Mouse (Mus musculus) megakaryocyte-erythroid progenitor cell, adult 5-6 weeks (primary cell): ENCODE results near the gene Slc25a53. TPM values are rescaled to one million over a fixed set of nuclear protein-coding genes. Genes with fewer than 3 reads are reported as not detected.
"Not testable (repeated sequence)": the region's sequence is repeated elsewhere in the genome, so short reads cannot be mapped to it uniquely, and the experiment has no call there.

Experiments
- ATAC-seq: replicated peaks from 2 replicates; pipeline ENCODE4 v1.8.0; 2016; ENCODE audit warnings: mild to moderate bottlenecking, inconsistent platforms; ENCODE audit not compliant: severe bottlenecking, poor library complexity, low FRiP score, low TSS enrichment
- total RNA-seq, 2 experiments: library from RNA; stranded (forward) in 1 of 2; stranded (reverse) in 1 of 2; fragments of 200-1000, 215-1000 nt in 1 of 2; fragments of >200 nt in 1 of 2; fragmentation: Nextera tagmentation in 1 of 2; gene quantifications; 2 replicates each; pipeline ENCODE4 v1.2.3; 2014 to 2017

Slc25a53 gene
- total RNA-seq, 2 experiments from 2014 or later = 3.6 to 6.0 TPM

- peak; percentile 100 for ATAC-seq
These were observed 61.5 kb downstream of the Slc25a53 start, which contains the start of the genes Tmsb15l and Tmsb15b1 for GRCm38 (mm10) chrX:136976424-136977084. Tmsb15l (minus strand) TSS chrX:136976869. Tmsb15b1 (minus strand) TSS chrX:136976874.

- ATAC-seq = not testable (repeated sequence)
These were observed 62.7 kb downstream of the Slc25a53 start, which contains the start of gene Tmsb15b2 for GRCm38 (mm10) chrX:136975397-136975796. Tmsb15b2 (minus strand) TSS chrX:136975497.

GRCm38 (mm10) chrX:136959688-136960087, 78.4 kb downstream of the Slc25a53 start:
- ATAC-seq = peak; percentile 74

- not testable (repeated sequence) for ATAC-seq
These were observed 79.8 kb downstream of the Slc25a53 start for GRCm38 (mm10) chrX:136958300-136958699.

- peak; percentile 85 for ATAC-seq
These were observed 80.4 kb downstream of the Slc25a53 start for GRCm38 (mm10) chrX:136957583-136958279.

- no peak for ATAC-seq
These were observed 100.1 kb downstream of the Slc25a53 start for GRCm38 (mm10) chrX:136937985-136938384.

Other genes with a start within 250 kb of the Slc25a53 start
- gene Plp1, start 215.6 kb downstream of the Slc25a53 start, total RNA-seq (2014; fragmentation: Nextera tagmentation) = 6.2 and 7.4 TPM in 2 replicates
- gene Plp1, start 215.6 kb downstream of the Slc25a53 start, total RNA-seq (2017) = 0.99 and 1.1 TPM in 2 replicates
- not detected in 2 replicates for gene Rab9b, start 169.5 kb downstream of the Slc25a53 start, total RNA-seq (2014; fragmentation: Nextera tagmentation)
- gene Rab9b, start 169.5 kb downstream of the Slc25a53 start, total RNA-seq (2017) = not detected in 2 replicates
- not detected in 2 replicates for gene H2bfm, start 111.0 kb downstream of the Slc25a53 start, total RNA-seq (2014; fragmentation: Nextera tagmentation)
- not detected in 2 replicates for gene H2bfm, start 111.0 kb downstream of the Slc25a53 start, total RNA-seq (2017)
- gene Tmsb15b2, start 62.8 kb downstream of the Slc25a53 start, total RNA-seq (2014; fragmentation: Nextera tagmentation) = not detected in 2 replicates
- 7.2 TPM in 1 of 2 replicates, not detected in the other for gene Tmsb15b2, start 62.8 kb downstream of the Slc25a53 start, total RNA-seq (2017)
- gene Tmsb15l, start 61.4 kb downstream of the Slc25a53 start, total RNA-seq (2014; fragmentation: Nextera tagmentation) = 1.2 and 3.9 TPM in 2 replicates
- 1.6 TPM in 1 of 2 replicates, not detected in the other for gene Tmsb15l, start 61.4 kb downstream of the Slc25a53 start, total RNA-seq (2017)
- 4.0 TPM in 1 of 2 replicates, not detected in the other for gene Tmsb15b1, start 61.4 kb downstream of the Slc25a53 start, total RNA-seq (2014; fragmentation: Nextera tagmentation)
- gene Tmsb15b1, start 61.4 kb downstream of the Slc25a53 start, total RNA-seq (2017) = 7.0 and 13.2 TPM in 2 replicates
- gene Zcchc18, start 45.1 kb downstream of the Slc25a53 start, total RNA-seq (2014; fragmentation: Nextera tagmentation) = not detected in 2 replicates
- gene Zcchc18, start 45.1 kb downstream of the Slc25a53 start, total RNA-seq (2017) = not detected in 2 replicates
- gene Fam199x, start 11.3 kb upstream of the Slc25a53 start, total RNA-seq (2014; fragmentation: Nextera tagmentation) = 3.4 and 5.5 TPM in 2 replicates
- gene Fam199x, start 11.3 kb upstream of the Slc25a53 start, total RNA-seq (2017) = 7.1 and 10.6 TPM in 2 replicates
- gene Esx1, start 83.8 kb upstream of the Slc25a53 start, total RNA-seq (2014; fragmentation: Nextera tagmentation) = not detected in 2 replicates
- not detected in 2 replicates for gene Esx1, start 83.8 kb upstream of the Slc25a53 start, total RNA-seq (2017)